Mouse (Mus musculus) MEL-GATA-1-ER (cell line): ENCODE data around the gene Tbcb.
"Not testable (repeated sequence)": the region's sequence is repeated elsewhere in the genome, so short reads cannot be mapped to it uniquely, and the experiment has no call there.

Experiments
- DNase-seq: peaks from one replicate; pipeline ENCODE4 v3.0.0-alpha.2; 2012; ENCODE audit warnings: low read depth; ENCODE audit errors: extremely low read depth

Tbcb gene

DNA sequence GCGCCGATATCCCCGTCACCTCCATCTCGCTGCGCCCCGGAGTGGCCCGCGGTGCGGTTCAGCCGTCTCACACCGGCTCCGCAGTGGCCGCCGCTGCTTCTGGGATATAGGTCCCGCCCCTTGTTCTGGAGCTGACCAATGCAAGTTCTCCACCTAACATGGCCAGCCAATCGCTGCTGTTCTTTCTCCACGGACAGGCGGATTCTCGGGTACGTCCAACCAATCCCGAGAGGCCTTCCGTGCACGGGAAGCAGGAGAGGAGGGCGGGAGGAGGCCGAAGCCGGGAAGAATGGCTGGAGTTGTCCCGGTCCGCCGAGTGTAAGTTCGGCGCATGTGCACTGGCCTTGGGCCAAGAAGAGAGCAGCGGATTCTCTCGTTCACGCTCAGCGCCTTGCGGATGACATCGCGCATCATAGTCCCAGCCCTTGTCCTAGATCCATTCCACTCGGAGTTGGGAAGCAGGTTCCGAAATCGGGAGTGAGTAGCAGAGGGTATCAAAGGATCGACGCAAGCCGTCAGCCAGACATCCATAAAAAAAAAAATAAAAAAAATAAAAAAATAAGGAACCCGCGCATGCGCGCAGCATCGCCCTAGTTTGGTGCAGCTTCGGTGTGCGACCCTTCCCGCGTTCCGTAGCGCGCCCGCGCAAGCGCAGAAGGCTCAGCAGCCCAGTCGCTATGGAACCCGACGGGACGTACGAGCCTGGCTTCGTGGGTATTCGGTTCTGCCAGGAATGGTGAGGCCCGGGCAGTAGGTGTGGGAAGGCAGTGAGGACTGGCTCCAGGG is at the start of gene Tbcb, which contains the start of gene Polr2i:
Gene Tbcb (minus strand): TSS at position 604 of the 786 bp plus-strand sequence.
Gene Polr2i (plus strand): TSS at position 280 of the 786 bp plus-strand sequence.
- DNase-seq, result peak; percentile 98

DNA sequence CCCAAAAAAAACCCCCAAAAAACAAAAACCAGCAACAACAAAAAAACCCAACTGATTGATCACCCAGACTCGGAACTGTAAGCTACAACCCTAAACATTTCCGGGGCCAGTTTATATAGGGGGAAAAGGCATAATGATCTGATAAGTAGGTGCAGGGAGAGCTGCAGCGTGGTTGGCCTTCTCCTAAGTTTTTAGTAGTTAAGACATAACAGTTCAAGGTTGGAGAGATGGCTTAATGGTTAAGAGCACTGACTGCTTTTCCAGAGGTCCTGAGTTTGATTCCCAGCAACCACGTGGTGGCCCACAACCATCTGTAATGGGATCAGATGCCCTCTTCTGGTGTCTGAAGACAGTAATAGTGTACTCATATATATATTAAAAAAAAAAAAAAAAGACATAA is 49.5 kb upstream of the Tbcb start:
- peak; percentile 18 for DNase-seq

DNA sequence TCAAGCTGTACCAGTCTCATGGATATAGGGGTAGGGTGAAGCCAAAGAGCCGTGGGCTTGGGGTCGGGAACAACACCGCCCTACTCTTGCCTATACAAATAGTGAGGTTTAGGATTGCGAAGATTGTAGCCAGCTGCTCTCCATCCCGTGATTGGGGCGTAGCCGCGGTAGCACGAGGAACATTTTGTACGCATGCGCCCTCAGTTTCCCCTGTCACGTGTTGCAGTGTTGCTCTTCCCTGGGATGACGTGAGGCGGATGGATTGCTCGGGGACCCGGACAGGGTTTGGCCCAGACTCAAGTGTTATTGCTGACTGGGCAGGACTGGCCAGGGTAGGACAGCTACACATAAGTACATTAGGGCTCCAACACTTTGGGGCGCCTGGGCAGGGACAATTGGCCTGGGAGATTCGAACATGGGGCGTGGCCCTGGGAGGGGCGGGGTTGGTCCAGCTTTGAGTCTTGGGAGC is 48.6 kb upstream of the Tbcb start:
- peak; percentile 73 for DNase-seq

DNA sequence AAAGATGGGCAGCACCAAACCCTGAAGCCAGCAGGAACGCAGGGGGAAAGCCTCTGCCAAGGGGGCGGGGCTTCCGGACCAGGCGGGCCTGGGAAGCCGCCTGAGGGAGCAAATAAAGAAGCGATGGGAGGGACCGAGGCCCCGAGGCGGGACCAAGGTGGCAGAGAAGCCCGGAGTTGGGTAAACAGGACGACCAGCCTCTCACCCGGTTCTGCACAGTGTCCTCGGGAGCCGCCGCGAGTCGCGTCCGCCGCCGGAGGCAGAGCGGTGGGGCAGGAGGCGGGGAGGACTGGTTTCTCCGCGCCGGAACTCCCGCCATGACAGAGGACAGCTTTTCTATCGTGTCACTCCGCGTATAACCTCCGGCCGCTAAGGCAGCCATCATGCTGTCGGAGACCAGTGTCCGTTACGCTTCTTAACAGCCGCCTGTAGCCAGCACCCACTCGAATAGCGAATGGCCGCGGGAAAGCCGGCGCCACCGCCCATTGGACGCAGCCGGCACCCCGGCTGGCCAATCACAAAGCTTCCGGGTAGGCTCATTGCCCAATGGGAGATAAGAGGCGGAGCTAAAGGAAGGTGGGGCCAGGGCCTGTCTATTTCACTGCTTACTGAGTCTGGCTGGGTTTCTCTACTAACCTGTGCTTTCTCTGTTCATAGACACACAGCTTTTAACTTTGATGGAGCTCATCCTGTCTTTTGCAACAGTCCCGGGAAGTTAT is 48.0 kb upstream of the Tbcb start, which contains the start of the genes Thap8 and Wdr62:
Gene Thap8 (plus strand): TSS at position 144 of the 719 bp plus-strand sequence.
Gene Wdr62 (minus strand): TSS at position 469 of the 719 bp plus-strand sequence.
- DNase-seq, result peak; percentile 84

DNA sequence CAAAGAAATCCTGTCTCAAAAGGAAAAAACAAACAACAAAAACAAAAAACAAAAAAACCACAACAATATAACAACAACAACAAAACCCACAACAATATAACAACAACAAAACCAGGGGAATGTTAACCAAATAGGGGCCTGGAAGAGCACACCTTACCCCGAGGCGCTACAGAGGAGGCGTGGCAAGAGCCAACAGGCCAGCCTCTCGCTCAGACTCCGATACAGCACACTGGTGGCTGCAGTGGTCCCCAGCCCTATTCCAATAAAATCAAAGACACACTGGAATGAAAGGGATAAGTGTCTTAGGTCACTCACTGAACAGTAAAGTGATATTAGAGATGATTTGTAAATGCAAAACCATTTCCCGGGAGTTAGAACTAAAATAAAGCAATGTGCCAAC is 47.5 kb upstream of the Tbcb start:
- DNase-seq, result no peak

DNA sequence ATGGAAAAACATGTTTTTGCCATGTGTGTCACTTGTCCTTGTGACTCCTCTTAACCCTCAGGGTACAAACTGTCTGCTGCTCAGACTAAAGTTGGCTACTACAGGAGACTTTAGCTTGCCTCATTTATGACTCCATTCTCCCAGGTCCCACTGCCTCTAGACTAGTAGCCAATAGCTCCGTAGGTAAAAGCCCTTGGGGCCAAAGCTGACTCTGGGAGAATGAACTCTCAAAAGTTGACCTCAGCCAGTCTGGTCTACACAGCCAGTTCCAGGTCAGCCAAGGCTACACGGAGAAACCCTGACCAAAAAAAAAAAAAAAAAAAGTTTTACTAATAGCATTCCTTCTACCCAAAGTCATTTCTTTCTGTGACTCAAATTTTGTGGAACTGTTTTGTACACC is 46.8 kb upstream of the Tbcb start:
- DNase-seq, result no peak

DNA sequence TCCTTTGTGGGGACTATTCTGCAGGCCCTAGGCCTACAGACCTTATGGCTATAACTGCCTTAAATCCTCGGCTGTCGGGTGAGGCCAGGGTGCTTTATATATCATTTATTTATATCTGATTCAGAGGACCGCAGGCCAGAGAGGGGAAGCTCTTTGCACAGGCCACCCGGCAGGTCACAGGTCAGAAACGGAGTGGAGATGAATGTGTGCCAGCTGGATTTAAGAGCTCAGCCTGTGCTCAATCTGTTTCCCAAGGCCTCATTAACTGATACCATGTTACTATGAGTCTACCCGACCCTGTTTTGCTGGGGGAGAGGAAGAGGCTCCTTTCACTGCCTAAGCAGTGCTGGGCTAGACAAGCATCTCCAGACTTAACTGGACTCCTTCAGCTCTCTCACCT is 42.3 kb upstream of the Tbcb start:
- no peak for DNase-seq

DNA sequence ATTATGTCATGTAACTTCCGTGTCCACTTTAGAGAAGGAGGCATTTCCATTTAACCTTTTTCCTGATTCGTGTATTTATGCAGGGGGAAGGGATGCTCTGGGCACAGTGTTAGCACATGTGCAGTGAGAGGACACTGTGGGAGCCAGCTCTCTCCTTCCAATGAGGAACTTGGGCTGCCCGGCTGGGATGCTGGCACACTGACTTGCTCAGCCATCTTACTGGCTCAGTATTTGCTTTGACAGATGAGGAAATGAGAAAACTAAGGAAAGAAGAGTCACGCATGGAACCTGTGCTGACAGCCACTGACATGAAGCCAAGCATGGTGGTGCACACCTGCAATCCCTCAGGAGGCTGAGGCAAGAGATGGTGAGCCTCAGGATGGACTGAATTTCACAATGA is 37.6 kb upstream of the Tbcb start:
- no peak for DNase-seq

DNA sequence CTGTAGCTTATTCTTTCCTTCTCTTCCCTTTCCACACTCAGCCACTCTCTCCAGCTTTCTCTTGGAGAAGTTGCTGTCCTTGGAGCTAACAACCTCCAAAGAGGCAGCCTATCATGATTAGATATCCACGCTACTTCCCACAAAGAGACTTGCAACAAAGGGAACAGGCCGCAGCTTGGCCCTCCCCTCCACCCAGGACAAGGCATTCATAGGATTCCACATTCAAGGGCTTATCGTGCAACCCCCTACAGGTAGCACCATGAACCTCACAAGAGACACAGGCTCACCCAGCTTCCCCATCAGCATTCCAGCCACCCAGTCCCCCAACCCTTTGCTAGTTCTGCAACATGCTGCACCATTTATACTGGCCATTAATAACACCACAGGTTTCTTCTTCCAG is 34.7 kb upstream of the Tbcb start:
- DNase-seq, result no peak

DNA sequence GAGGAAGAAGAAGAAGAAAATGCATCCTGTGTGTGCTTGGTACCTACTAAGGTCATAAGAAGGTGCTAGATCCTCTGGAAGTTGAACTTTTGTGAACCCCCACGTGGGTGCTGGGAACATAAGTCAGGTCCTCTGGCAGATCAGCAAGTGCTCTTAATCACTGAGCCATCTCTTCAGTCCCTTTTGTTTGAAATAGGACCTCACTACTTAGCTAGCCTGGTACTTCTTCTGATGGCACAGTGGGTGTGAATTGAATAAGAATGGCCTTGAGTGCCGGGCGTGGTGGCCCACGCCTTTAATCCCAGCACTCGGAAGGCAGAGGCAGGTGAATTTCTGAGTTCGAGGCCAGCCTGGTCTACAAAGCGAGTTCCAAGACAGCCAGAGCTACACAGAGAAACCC is 33.9 kb upstream of the Tbcb start:
- DNase-seq, result no peak

DNA sequence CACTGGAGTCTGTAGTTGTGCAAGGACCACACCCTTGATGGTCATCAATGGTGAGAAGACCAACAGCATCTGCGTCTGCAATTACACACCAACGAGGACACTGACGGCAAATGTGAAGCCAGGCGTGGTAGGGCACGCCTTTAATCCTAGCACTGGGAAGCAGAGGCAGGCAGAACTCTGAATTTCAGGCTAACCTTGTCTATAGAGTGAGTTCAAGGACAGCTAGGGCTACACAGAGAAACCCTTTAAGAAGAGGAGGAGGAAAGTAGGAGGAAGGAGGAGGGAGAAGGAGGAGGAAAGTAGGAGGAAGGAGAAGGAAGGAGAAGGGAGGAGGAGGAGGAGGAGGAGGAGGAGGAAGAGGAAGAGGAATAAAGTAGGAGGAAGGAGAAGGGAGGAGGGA is 33.5 kb upstream of the Tbcb start:
- DNase-seq, result no peak

DNA sequence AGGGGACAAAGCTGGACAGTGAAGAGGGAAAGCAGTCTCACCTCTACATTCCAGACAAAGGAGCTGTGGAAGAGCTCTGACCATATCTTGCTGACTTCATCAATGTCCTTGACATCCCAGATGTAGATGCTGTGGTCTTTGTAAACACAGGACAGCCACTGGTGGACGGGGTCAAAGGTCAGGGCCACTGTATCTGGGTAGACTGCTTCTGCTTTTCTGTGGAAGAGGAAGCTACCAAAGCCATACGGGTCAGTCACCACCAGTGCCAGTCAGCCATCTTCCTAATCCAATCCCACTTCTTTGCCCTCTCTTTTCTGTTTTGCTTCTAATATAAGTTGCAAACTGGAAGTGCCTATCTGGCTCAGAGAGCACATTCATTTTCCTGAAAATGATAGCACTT is 33.0 kb upstream of the Tbcb start:
- no peak for DNase-seq

DNA sequence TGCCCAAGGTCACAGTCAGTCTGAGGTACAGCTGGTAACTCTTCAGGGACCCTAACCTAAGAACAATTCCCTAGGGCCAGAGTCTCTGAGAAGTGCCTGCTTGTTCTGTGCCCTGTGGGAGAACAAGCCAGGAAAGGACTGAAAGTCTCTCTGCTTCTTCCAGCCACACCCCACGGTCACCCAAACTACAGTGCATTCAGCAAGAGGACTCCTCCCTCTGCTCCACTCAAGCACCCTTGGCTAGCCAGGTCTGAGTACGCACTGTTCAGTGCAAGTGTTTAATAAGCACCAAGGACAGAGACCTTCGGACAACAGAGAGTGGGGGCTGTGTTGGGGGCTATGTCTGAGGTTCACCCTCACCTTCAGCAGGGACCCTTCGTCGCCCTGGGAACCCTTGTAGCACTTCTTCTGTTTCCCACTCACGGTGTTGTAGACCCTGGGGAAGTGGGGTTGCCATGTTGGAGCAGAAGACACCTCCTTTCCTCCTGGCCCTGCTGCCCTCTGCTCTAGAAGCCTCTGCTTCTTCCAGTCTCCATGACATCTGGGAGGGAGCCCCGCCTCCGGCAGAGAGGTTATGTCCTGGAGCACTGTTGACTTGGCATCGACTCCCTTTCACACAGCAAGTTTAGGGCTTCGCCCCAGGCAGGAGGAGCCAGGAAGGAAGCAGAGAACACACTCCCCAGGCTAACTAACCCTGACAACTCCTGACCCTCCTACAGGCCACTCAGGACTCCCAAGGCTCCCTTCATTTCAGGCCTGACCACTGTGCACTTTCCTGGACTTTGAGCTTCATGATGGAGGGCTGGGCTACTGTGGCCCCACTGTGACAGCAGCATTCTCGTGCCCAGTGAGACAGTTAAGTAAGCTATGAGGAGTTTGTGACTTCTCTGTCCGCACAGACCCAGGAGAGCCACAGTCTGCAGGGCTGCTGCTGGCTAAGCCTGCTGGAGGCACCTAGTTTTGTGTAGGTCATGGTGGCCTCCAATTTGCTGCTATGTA is 20.2 kb upstream of the Tbcb start:
- DNase-seq, result no peak

DNA sequence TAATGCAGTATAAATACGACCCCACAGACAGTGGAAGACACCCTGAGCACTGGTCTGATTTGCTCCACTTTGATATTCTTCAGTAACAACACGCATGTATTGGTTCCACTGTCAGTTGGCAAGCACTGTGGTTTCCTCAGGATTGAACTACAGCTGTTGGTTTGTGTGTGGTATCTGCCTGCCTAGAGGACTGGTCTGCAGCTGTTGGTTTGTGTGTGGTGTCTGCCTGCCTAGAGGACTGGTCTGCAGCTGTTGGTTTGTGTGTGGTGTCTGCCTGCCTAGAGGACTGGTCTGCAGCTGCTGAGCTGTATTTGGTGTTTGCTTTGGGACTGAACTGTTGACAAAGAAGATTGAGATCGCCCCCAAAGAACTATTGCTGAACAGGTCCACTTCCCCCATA is 5.3 kb upstream of the Tbcb start:
- DNase-seq, result not testable (repeated sequence)

DNA sequence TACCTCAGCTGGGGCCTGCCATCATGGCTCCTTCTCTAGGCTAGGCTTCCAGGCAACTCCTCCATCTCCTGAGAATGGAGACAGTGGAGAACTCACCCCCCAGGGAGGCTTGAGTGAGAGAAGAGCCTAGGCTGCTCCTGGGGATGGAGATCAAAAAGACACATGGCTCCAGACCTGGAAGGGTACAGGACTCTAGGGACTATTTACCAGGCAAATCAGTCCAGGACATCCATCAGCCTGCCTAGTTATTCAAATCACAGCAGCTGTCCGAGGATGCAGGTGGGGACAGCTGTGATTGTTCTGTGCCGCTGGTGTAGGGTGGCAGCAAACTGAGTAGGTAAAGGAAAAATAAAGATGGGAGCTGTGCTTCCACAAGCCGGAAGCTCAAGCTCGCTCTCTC is 3.6 kb upstream of the Tbcb start, which contains the start of gene Ovol3:
Gene Ovol3 (minus strand): TSS at position 101 of the 400 bp plus-strand sequence.
- DNase-seq, result no peak

DNA sequence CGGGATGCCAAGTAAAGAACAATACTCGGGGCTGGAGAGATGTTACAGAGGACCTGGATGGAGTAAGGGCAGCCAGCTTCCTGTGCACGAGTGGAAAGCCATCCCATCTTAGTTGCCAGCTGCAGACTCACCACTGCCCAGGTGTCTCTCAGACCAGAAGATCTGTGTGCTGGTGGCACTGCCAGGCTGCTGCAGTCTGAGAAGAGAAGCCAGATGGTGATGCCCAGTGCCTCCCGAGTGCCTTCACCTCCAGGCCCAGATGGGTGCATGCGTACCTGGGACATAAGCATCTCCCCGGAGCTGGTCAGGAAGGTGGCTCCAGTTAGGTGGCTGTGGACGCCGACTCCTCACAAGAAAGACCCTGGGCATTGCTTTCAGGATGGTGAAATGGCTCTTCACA is 3.0 kb upstream of the Tbcb start:
- DNase-seq, result no peak

DNA sequence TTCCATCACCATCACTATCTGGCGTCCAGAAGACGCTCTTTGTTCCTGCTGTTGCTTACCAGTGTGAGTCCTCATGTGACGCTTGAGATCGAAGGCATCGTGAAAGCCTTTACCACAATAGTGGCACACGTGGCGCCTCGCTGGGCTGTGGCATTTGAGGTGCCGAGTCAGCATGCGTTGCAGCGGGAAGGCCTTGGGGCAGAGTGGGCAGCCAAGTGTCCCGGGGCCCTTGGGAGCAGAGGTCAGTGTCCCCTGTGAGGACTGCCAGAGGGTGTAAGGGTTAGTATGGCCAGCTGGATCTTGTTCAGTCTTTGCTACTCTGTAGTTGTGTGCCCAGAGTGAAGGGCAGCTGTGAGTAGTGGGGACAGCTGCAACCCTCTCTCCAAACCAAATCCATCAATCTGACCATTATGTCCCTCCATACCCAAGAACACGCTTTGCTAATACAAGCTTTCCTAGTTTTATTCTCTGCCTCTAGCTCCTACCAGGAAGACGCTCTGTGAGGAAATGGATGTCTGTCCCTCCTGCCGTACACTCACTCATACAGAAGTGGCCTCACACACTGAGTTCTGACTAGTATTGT is 2.3 kb upstream of the Tbcb start:
- DNase-seq, result no peak

DNA sequence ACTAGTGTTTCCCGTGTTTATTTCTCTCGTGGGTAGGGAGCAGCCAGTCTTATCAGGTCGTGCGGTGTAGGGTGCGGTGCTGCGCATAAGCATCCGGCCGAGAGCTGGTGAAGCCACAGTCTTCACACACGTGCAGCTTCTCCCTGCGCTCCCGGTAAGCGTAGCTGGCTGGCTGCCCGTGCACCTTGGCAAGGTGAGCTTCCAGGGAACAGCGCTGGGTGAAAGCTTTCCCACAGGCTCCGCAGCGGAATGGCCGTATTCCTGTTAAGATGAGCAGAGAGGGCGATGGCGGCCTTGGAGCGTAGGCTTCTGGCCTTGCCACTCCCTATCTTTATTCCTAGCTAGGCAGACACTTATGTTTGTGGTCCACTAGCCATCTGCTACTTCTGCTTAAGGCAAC is 1.3 kb upstream of the Tbcb start:
- no peak for DNase-seq

DNA sequence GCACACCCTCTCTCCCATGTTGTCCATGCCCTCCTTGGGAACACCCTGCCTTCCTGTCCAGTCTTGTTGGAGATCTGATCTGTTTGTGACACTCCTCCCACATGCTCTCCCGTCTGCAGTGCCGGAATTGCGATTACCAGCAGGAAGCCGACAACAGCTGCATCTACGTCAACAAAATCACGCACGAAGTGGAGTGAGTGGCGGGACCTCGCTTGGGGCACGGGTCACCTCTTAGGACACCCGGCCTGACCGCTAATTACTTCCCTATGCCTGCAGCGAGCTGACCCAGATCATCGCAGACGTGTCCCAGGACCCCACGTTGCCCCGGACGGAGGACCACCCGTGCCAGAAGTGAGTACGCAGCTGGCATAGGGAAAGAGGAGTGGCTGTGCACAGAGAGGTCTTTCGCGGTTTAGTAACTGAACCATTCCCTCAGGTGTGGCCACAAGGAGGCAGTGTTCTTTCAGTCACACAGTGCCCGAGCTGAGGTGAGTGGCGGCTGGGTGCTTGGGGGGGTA is 618 bp upstream of the Tbcb start:
- no peak for DNase-seq

DNA sequence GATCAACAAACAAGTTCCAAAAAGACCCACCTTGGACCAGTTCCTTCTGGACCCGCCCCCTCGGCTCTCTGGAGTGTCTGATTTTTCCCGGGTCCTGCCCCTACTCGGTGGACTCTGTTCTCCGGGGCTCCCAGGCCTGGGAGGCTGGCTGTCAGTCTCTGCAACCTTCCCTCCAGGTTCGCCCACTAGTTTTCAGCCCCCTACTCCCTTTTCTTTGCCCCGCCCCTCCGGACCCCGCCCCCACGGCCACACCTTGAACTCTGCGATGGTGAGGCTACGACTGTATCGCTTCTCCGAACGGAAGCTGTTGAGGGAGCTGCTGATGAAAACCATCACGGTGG is 774 bp downstream of the Tbcb start:
- no peak for DNase-seq

DNA sequence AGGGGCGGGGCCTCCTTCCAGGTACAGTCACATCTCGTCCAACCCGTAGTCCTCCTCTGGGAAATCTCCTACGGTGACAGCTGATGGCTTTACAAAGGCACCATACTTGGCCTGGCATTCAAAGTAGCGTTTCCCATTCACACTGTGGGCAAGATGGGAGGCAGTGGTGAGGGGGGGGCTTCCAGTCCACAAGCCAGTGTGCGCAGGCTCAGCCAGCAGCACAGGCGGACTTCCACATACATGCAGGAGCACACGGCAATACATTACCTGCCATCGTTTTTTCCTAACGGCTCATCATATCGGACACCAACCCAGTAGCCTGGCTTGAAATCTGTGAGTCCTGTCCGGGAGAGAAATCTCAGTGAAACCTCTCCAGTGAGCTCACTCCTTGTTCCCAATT is 7.9 kb downstream of the Tbcb start:
- no peak for DNase-seq
